Mouse (Mus musculus): ENCODE results near the gene Adgrg2.

The Adgrg2 gene

DNA sequence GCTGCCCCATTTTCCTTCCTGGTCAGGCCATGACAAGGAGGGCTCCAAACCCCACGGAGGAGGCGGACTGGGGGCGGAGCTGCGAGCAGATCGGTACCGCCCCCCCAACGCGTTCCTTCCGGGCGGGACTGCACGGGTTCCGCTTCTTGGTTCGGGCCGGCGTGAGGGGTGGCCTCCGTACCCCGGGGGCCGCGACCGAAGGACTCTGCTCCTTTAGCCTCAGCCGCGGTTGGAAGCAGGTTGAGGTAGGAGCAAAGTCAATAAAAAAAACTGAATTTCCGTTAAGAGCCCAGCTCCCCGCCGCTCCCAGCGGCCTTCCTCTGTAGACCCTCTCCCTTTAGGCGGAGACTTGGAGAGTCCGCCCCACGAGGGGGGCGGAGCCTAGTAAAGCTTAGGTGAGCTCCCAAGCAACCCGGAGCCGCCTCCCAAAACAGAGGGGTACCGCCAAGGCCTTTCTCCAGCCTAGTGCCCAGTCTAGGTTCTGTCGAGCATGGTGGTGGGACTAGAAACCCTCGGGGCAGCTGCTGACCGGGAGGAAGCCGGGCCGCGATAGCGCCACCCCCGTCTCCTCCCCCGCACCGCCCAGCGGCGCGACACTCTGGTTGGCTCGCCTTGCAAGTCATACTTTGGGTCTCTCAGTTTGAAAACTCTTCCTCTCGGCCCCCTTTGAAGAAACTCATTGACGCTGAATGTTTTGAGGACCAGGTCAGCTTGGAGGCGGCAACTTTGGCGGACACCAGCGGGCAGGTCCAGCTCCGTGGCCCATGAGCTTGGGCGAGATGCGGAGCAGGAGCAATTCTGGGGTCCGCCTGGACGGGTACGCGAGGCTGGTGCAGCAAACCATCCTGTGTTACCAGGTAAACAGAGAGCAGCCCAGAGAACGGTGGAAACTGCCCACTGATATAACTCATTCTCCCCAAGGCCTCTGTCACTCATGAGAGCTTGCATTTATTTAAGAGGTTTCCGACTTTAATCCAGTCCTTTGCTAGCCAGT is 111.9 kb downstream of the Adgrg2 start, which contains the start of gene Phka2:
Gene Phka2 (plus strand): TSS at position 119 of the 994 bp plus-strand sequence.
- peak; percentile 91 for DNase-seq

DNA sequence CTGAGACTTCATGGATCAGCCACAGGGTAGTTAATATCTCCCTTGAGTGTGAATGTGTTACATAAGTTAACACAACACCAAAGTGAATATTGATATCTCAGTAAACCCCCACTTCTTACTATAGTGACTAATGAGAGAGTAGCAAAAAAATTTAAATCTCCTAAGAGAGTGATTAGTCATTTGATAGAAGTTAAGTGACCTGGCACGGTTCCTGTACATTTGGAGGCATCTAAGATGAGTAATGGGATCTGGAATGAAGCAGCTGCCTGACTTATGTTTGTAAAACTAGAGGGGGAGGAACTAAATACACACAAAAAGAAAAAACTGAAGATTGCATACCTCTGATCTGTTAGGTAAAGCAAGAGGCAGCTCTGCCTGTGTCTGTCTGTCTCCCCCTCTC is 118.6 kb downstream of the Adgrg2 start:
- DNase-seq: no peak

DNA sequence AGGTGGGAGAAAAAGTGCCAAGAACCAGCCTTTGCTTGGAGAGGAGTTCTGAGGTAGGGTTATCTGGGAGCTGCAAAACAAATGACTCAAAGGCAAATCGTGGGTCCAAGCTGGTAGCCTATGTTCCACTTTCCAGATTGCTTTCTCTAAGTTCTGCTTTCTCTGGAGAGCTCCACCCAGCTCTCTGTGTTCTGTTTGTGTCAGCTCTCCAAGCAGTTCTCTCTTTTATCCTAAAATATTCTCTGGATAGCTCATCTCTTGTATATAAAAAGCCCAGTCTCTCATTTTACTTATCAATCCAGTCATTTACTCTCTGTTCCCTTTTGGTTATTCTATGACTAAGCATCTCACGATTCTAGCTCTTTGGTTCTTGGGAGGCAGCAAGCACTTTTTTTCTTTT is 119.7 kb downstream of the Adgrg2 start:
- no peak for DNase-seq

GRCm38 (mm10) chrX:160516027-160516426 is 125.5 kb downstream of the Adgrg2 start:
- no peak for DNase-seq

DNA sequence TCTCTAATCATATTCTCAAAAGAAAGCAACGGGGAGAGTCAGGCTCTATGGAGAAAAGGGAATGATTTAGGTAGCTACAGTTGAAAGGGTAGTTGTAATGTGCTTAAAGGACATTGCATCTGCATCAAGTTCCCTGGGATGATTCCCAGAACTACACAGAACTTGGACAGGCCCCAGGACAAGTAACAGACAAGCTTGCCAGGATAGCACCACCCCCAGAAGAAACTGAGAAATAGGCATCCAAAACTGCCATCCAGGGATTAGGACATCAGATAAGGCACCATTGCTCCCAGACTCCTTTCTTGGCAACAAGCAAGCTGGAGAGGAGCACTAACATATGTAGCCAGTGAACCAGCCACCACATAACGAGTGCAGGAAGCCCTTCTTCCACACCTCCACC is 152.3 kb downstream of the Adgrg2 start:
- no peak for DNase-seq

All from B cell, adult 2 months (primary cell).